Mouse (Mus musculus) lung, postnatal 0 days (tissue): ENCODE measurements around the gene Tmem109. TPM values are rescaled to one million over a fixed set of nuclear protein-coding genes. Genes with fewer than 3 reads are reported as not detected.
A peak's percentile ranks its signal among the peaks of the same experiment; 100 is the strongest.

ENCODE experiments used
- ATAC-seq: fragments of 200-750 bp; cut with Nextera tagmentation; 2 replicates; pipeline ENCODE4 v1.8.0; 2017; ENCODE audit warnings: moderate library complexity
- DNase-seq: peaks from one replicate; pipeline ENCODE4 v3.0.0-alpha.2; 2016; ENCODE audit warnings: low spot score
- H3K27ac ChIP-seq: fragments of 300-500 bp; sonication (generic); 2 replicates; pipeline ENCODE4 v1.5.1; 2014; ENCODE audit warnings: antibody characterized with exemption, mild to moderate bottlenecking, low read length, mixed read lengths
- H3K27me3 ChIP-seq: fragments of 300-500 bp; sonication (generic); replicated peaks from 2 replicates; pipeline ENCODE4 v1.6.1; 2014; ENCODE audit warnings: low read length, mixed read lengths; ENCODE audit not compliant: insufficient read depth
- H3K36me3 ChIP-seq: fragments of 300-500 bp; sonication (generic); 2 replicates; pipeline ENCODE4 v1.6.1; 2014; ENCODE audit warnings: low read length, mixed read lengths; ENCODE audit not compliant: insufficient read depth
- H3K4me1 ChIP-seq: fragments of 300-500 bp; sonication (generic); 2 replicates; pipeline ENCODE4 v1.6.1; 2014; ENCODE audit warnings: antibody characterized with exemption, low read depth, low read length, mixed read lengths; ENCODE audit not compliant: insufficient read depth
- H3K4me2 ChIP-seq: fragments of 300-500 bp; sonication (generic); replicated peaks from 2 replicates; pipeline ENCODE4 v1.6.1; 2014; ENCODE audit warnings: low read depth, mild to moderate bottlenecking, low read length, moderate library complexity, mixed read lengths
- H3K4me3 ChIP-seq: fragments of 300-500 bp; sonication (generic); 2 replicates; pipeline ENCODE4 v1.5.1; 2014; ENCODE audit warnings: low read depth, low read length
- H3K9ac ChIP-seq: fragments of 300-500 bp; sonication (generic); replicated peaks from 2 replicates; pipeline ENCODE4 v1.6.1; 2014; ENCODE audit warnings: low read depth, mild to moderate bottlenecking
- H3K9me3 ChIP-seq: fragments of 300-500 bp; sonication (generic); 2 replicates; pipeline ENCODE4 v1.6.1; 2016; ENCODE audit warnings: low read length, mixed read lengths
- CTCF ChIP-seq: IDR thresholded peaks from 2 replicates; pipeline ENCODE4 v1.5.1; 2016; ENCODE audit warnings: antibody characterized with exemption, mild to moderate bottlenecking
- EP300 ChIP-seq: IDR thresholded peaks from 2 replicates; pipeline ENCODE4 v1.6.1; 2016; ENCODE audit warnings: antibody characterized with exemption, mild to moderate bottlenecking, control low read depth
- WGBS: fragments of 180-500 bp; shearing (Covaris S2); extraction: QIAGEN DNeasy Blood & Tissue Kit; methylation state at CpG from one replicate; pipeline ENCODE4 v1.1.7; 2014; 5-methylcytosine and 5-hydroxymethylcytosine counted together
- polyA plus RNA-seq: library from polyadenylated mRNA; unstranded; fragments of >200 nt; fragmentation: Nextera tagmentation; extraction: Ambion mirVana; gene quantifications from 2 replicates; pipeline ENCODE4 v1.2.1, GENCODE M21; 2015

The Tmem109 gene
- polyA plus RNA-seq, 1 experiment from 2014 or later = 155 TPM

GRCm38 (mm10) chr19:10841721-10842626 is 39.8 kb downstream of the Tmem109 start:
- no peaks in the 10 kb centered on the region for H3K27me3 ChIP-seq
- H3K4me3 ChIP-seq = 0 out of 2 replicates have a peak overlapping the region, but pooled peaks have one; percentile 3
- no peaks in the 10 kb centered on the region for H3K4me1 ChIP-seq
- ATAC-seq (peak; percentile 67), DNase-seq (peak; percentile 63)
- WGBS = 56% methylated on average over 16 of the region's 16 CpGs
- peak overlapping the region; percentile 55 for H3K27ac ChIP-seq
- H3K9ac ChIP-seq = no peak overlapping the region
- no peaks in the 10 kb centered on the region for H3K36me3 ChIP-seq
- no peak for TF ChIP-seq CTCF
- no peak for TF ChIP-seq EP300
- H3K9me3 ChIP-seq = no peaks in the 10 kb centered on the region
- H3K4me2 ChIP-seq = peak overlapping the region; percentile 35

GRCm38 (mm10) chr19:10839010-10839892 is 42.5 kb downstream of the Tmem109 start, which contains the start of gene Slc15a3:
TSS of gene Slc15a3 (plus strand) at chr19:10839727.
- no peak within 1 kb of the TSS for H3K4me3 ChIP-seq
- H3K9ac ChIP-seq = no peak within 1 kb of the TSS
- H3K27ac ChIP-seq = no peak within 1 kb of the TSS
- no peak within 1 kb of the TSS for H3K4me2 ChIP-seq
- no peaks in the 10 kb centered on the region for H3K4me1 ChIP-seq
- no peaks in the 10 kb centered on the region for H3K36me3 ChIP-seq
- no peaks in the 10 kb centered on the region for H3K27me3 ChIP-seq
- 73% methylated on average over 15 of the region's 15 CpGs for WGBS
- ATAC-seq = no peak
- no peak for DNase-seq
- no peak for TF ChIP-seq EP300
- H3K9me3 ChIP-seq = no peaks in the 10 kb centered on the region

GRCm38 (mm10) chr19:10835671-10836070 is 46.1 kb downstream of the Tmem109 start:
- H3K36me3 ChIP-seq = no peaks in the 10 kb centered on the region
- TF ChIP-seq EP300 (no peak), CTCF (no peak)
- H3K9me3 ChIP-seq = no peaks in the 10 kb centered on the region
- H3K4me1 ChIP-seq = no peaks in the 10 kb centered on the region
- no peak overlapping the region for H3K9ac ChIP-seq
- WGBS = 50% methylated on average over 3 of the region's 3 CpGs
- H3K4me2 ChIP-seq = no peak overlapping the region
- DNase-seq = no peak
- H3K27ac ChIP-seq = no peak overlapping the region
- H3K4me3 ChIP-seq = no peak overlapping the region
- no peak for ATAC-seq
- H3K27me3 ChIP-seq = no peaks in the 10 kb centered on the region

GRCm38 (mm10) chr19:10833611-10834010 is 48.2 kb downstream of the Tmem109 start:
- WGBS = 75% methylated on average over 3 of the region's 3 CpGs
- Histone ChIP-seq H3K9me3 (no peaks in the 10 kb centered on the region), H3K9ac (no peak overlapping the region), H3K27ac (no peak overlapping the region), H3K4me2 (no peak overlapping the region), H3K36me3 (no peaks in the 10 kb centered on the region), H3K27me3 (no peaks in the 10 kb centered on the region), H3K4me3 (no peak overlapping the region), H3K4me1 (no peaks in the 10 kb centered on the region)
- ATAC-seq (no peak), DNase-seq (peak; percentile 35)
- TF ChIP-seq CTCF = no peak
- no peak for TF ChIP-seq EP300

- DNase-seq = peak; percentile 36
- no peak for TF ChIP-seq EP300
- no peak for TF ChIP-seq CTCF
- 68% methylated on average over 3 of the region's 3 CpGs for WGBS
- Histone ChIP-seq H3K4me3 (no peak overlapping the region), H3K27ac (no peak overlapping the region), H3K36me3 (no peaks in the 10 kb centered on the region), H3K9me3 (no peaks in the 10 kb centered on the region), H3K4me2 (no peak overlapping the region), H3K9ac (no peak overlapping the region), H3K27me3 (no peaks in the 10 kb centered on the region), H3K4me1 (no peaks in the 10 kb centered on the region)
- ATAC-seq = 0 out of 2 replicates have a peak, but pooled peaks have one; percentile 37
Measured at GRCm38 (mm10) chr19:10832030-10832429, 49.8 kb downstream of the Tmem109 start.

- H3K27me3 ChIP-seq = no peaks in the 10 kb centered on the region
- H3K4me3 ChIP-seq = no peak overlapping the region
- no peak overlapping the region for H3K4me2 ChIP-seq
- no peaks in the 10 kb centered on the region for H3K36me3 ChIP-seq
- 9% methylated on average over 5 of the region's 5 CpGs for WGBS
- ATAC-seq (peak; percentile 80), DNase-seq (peak; percentile 82)
- H3K9ac ChIP-seq = no peak overlapping the region
- H3K4me1 ChIP-seq = no peaks in the 10 kb centered on the region
- no peak for TF ChIP-seq EP300
- peak; percentile 76 for TF ChIP-seq CTCF
- no peak overlapping the region for H3K27ac ChIP-seq
- no peaks in the 10 kb centered on the region for H3K9me3 ChIP-seq
Measured at GRCm38 (mm10) chr19:10831424-10831823, 50.4 kb downstream of the Tmem109 start.
